Mouse (Mus musculus) T-cell, adult 2 months (primary cell): ENCODE measurements around the gene Brd1.
A peak's percentile ranks its signal among the peaks of the same experiment; 100 is the strongest.
"Not testable (repeated sequence)": the region's sequence is repeated elsewhere in the genome, so short reads cannot be mapped to it uniquely, and the experiment has no call there.

Experiments used
- DNase-seq: peaks from one replicate; pipeline ENCODE4 v3.0.0; 2022; ENCODE audit warnings: low spot score

Gene Brd1

DNA sequence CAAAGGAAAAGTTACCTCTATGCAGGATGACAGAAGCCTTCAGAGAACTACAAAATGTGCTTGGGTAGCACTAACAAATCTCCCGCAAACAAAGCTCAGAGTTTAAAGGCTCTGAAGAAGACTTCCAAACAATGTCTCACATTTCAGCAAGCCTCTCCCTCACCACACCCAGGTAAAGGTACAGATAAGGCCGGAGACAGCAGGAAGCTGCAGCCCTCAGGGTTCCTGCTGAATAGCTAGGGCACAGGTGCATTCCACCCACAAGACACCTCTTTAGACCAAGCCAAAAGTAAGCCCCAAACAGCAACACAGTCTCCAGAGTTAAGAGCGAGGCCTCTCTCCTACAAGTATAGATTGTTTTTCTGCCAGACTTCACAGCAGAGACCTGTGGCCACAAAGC, 3.3 kb downstream of the Brd1 start:
- DNase-seq: no peak

DNA sequence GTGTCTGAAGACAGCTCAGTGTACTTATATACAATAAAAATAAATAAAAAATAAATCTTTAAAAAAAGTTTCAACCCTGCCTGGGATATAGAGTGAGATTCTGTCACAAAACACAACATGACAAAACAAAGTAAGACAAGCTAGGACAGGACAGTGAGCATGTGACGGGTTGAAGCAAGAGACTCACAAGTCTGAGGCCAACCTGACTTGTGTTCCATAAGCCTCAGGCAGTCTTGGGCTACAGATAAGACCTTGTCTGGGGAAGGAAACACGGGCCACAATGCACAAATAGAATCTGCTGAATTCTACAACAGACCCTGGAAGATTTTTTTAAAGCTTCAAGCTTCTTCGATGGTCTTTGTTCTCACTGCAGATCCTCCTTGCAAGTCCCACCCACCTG, 6.8 kb downstream of the Brd1 start:
- DNase-seq: no peak

DNA sequence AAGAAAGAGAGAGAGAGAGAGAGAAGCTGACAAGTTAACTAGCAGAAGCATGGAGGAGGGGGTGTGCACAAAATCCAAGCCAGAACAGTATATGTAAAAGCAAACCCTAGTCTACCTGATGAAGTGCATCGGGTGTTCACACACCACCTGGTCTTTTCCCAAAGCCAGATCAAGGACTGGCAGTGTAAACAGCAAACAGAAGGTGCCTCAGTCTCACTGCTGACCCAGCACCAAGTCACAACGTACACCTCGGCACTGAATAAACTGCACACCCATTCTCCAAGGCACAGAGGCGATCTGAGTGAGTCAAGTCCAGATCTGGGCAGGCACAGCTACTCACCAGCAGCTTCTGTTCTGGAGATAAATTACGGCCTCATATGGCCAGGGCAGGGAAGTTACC, 9.0 kb downstream of the Brd1 start:
- no peak for DNase-seq

DNA sequence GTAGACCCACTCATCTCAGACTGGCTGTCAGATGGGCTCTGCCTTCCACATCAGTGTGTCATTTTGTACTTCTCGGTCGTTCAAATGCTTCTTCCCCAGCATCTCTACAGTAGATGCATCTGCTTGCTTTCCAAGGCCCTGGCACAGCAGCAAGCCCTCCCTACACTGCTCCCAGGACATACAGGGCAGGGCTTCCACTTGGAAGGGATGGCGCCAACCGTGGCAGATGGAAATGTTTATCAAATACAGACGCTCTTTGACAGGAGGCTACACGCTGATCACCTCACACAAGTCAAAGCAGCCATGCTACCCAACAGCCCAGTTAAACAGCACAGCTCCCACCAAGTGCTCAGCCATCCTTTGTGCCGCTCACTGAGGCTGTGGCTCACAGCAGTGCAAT, 9.7 kb downstream of the Brd1 start:
- no peak for DNase-seq

DNA sequence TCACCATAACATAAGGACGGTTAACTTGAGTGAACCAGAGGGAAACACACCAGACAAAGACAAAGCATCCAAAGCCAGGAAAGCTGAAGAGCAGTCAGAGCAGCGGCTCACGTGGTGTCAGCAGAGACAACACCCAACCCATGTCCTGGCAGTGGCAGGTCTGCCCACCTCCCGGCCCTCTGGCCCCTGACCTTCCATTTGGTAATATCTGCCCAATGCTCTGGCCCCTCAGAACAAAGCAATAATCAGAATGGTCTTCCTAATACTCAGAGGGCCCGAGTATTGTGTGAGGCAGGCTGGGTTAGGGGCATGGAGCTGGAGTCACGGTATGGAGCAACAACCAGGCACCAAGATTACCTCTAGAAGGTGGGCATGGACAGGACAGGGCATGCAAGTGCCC, 10.8 kb downstream of the Brd1 start:
- no peak for DNase-seq

DNA sequence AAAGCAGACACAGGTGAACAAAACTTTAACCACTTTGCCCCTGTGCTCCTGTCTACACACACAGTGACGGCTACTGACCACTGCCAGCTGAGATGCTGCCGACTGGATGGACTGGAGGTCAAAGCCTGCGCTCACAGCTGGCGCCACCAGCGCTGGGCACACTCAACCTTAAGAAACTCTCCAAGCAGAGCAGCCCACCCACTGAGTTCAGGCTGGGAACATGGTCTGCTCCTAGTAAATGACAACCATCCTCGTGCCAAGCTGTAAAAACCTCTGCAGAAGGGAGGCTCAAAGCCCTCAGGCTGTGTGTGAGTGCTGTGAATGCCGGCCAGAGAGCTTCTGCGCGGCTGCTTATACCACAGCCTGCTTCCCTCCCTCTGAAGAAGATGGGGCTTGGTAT, 16.8 kb downstream of the Brd1 start:
- DNase-seq: no peak

DNA sequence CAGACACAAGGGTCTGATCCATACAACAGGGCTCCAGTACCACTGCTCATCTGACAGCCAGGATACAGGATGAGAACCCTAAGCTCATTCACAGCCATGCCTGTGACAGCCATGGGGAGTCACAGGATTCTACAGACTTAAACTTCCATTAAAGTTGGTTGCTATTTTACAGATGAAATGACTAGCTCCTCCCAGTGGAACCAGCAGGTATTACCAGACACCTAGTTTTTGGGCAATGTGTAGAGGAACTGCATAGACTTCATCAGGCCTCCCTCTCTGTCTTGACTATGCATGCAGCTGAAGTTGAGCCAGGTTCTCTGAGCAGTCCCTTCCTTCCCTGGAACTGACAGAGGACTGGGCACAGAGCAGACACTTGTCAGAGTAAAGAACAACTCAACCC, 17.7 kb downstream of the Brd1 start:
- peak; percentile 20 for DNase-seq

DNA sequence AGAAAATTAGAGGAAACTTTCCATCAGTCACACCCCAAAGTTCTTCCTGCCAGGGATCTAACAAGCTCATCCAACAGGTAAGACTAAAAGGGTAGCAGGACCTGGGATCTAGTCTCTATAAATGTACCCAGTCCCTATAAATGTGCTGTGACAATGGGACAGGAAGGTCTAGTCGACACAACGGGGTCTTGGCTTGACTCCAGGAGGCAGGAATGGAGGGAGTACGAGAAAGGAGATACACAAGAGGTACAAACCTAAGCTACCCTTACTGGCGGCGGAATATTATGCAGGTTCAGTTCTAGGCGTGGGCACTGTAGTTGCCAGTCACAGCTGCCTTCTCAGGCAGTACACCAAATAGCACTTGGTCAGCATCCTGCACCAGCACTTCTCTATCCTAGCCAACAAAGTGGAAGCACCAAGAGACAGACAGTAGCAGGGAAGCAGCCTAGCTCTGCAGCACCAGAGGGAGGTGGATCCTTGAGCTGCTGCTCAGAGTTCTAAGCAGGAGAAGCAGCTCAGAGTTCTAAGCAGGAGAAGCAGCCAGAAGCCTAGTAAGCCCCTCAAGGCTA, 19.9 kb downstream of the Brd1 start:
- DNase-seq: no peak

DNA sequence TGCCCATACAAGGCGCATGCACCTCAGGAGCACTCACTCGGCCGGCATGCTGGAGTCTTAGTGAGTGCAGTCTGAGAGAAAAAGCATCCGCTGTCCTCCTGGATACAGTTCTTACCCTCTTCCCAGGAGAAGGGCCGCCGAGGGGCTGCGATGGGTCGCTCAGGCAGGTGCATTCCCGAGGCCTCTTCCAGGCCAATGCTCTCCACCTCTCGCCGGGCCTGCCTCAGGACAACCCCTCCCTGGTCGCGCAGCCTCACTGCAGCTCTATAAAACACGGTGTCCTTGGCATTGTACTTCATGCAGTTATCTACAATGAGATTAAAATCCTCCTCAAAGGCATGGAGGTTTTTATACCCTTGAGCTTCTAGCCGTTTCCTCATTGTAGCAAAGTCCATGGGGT, 21.5 kb downstream of the Brd1 start:
- DNase-seq: no peak

DNA sequence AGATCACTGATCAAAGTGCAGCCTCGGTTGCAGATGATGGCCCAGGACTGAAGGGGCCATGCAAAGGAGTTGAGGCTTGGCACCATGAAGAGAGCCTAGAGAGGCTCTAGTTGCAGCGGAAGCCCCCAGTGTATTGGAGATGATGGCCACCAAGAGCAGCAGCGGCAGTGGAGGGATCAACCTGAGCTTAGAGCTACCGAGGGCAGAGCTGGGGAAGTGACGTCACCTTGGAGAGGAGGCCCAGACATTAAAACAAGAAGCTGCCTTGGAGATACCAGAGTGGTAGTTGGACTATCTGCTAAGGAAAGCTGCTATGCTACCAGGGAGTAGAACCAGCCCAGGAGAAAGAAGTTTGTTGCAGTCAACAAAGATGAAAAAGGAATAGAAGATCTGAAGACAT, 24.2 kb downstream of the Brd1 start:
- no peak for DNase-seq

DNA sequence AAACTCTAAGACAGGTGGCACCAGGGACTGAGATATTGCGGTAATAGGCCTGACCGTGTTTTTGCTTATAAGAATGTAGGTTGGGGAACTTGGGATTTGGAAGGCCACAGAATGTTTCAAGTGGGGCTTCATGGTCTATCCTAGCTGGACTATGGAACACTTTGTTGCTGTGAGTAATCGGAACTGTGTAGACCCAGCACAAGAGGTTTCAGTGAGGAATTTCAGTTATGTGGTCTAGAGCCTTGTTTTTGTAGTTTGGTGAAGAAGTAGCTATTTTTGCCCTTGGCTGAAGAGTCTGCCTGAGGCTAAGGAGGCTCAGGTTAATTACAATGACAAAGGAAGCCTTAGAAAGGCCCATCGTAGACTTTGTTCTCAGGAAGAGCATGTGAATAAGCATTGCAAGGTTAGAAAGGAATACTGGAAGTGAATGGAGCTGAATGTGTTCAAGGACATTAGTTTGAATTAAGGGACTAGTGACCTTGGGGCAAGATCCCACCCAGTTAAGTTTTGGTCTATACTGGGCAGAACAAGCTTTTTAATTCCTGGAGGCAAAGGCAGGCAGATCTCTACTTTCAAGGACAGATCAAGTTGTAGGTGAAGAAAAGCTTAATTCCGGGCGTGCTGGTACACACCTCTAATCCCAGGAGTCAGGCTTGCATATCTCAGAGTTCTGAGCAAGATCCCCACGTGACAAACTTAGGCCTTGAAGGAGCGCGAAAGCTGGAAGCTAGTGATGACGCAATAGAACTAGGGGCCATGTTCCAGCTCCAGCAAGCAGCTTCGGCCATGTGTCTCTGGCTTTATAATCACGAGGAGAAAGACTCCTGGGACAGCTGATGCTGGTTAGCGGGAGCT, 25.1 kb downstream of the Brd1 start:
- no peak for DNase-seq

DNA sequence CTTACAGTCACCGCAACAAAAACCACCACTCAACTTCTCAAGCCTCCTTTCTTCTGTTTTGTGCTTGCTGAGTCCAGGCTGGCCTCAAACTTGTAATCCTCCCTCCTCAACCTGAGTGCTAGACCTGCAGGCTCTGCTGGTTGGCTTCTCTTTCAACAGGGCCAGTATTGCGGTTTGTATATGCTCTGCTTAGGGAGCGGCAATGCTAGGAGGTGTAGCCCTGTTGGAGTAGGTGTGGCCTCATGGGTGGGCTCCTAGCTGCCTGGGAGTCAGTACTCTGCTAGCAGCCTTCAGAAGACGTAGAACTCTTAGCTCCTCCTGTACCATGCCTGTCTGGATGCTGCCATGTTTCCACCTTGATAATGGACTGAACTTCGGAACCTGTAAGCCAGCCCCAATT, 25.8 kb downstream of the Brd1 start:
- DNase-seq: no peak

DNA sequence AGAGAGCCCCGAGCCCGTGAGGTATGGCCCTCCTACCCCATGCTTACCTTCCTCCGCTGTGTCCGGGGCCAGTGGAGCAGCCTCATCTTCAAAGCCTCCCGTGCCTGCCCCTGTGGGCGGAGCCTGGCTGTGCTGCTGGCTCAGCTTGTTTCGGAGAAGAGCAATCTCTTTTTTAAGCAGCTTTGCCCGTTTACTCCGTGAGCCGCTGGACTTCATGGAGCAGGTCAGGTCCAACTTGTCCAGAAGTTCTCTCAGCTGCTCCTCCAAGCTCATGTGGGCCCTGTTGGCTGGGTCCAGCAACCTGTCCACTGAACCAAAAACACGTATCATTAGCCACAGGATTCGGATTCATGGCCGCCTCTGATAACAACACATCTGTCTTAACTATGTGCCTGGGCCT, 27.0 kb downstream of the Brd1 start:
- DNase-seq: not testable (repeated sequence)

DNA sequence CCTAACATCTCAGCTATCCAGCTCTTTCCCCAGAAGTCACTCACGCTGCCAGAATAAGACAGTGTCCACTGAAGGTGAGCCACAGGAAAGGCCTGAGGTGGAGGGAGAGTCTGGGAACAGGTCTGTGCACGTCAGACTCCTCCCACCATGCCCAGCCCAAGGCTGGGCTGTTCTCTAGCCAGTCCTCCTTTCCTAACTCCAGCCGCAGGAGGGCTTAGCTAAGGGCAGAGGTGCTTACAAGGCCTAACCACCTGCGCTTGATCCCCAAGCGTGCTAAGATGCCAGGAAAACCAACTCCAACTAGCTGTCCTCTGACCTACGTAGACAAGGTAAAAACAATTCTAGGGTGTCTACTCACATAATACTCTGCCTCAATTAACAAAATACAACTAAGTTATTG, 27.7 kb downstream of the Brd1 start:
- DNase-seq: no peak

DNA sequence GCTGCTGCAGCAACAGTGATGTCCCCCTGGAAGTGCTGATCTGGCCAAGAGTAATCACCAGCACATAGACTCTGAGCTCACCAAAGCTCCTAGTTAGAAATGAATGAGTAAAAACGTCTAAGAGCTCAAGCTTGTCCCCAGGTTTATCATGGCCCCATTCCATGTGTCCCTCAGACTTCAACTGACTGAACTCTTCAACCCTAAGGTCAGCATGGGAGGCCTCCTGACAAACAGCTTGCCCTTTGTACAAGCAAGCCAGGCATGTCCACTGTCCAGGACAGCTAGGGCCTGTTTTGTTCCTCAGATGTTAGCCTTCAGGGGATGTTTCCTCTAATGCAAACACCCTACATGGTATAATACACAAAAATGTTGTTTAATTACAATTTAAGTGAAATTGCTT, 29.7 kb downstream of the Brd1 start:
- DNase-seq: no peak

DNA sequence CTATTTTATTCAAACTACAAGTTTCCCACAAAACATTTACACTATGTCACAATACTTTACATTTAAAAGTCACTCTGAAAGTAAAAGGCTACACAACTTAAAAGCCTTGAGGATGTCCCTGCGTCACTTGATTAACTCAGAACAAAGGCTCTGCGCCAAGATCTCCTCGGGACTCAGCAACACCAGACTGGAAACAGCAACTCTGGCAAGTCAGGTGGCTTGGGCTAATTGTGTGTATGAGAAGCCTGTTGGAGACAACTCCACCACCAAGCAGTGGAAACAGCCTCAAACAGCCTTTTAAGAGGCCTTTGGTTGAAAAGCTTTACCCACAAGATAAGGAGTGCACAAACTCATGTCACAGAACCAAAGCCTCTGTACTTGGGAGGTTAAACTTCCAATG, 31.5 kb downstream of the Brd1 start:
- no peak for DNase-seq

DNA sequence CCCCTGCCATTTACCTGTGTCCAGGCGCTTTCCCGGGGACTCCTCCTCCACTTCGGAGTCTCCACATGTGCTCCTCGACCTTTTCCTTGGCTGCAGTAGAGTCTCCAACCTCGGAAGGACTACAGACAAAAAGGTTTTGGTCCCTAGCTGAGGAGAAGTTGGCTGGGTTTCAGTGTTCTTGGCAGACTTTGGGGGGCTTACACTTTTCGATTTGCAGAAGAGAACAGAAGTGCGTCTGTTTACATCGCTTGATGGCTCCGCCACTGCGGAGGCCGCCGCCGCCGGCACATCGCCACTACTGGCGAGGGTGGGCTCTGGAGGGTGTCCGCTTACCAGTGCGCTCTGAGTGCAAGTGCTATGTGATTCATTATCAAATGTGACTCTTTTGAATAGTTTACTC, 33.3 kb downstream of the Brd1 start:
- no peak for DNase-seq

DNA sequence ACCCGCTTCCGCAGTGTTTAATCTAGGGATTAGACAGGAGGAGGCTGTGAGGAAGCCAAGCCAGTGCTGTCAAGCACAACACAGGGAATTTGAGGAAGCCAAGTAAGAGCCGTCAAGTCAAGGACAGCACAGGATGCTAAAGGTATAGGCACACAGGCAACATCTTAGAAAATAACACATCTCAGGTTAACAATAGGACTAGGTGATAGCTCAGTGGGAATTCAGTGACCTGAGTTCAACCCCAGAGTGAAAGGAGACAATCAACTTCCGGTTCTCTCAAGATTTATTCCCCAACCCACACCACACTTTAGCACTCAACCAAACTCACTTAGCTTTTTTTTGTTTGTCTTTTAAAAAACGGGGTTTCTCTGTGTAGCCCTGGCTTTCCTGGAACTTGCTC, 34.5 kb downstream of the Brd1 start:
- no peak for DNase-seq

DNA sequence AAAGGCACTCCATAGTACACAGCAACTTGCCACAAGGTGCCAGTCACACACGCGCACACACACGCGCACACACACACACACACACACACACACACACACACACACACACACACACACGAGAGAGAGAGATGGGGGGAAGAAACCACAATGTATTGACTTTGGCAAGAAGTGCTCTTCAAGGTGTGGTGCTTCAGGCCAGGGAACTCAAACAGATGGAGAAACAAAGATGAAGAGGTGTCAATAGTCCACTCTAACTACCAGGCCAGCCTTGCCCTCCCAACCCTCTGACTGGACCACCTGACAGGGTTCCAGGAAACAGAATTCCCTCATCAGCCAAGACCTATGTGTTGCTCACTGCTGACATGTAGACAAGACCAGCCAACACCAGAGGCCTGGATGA, 36.4 kb downstream of the Brd1 start:
- no peak for DNase-seq

DNA sequence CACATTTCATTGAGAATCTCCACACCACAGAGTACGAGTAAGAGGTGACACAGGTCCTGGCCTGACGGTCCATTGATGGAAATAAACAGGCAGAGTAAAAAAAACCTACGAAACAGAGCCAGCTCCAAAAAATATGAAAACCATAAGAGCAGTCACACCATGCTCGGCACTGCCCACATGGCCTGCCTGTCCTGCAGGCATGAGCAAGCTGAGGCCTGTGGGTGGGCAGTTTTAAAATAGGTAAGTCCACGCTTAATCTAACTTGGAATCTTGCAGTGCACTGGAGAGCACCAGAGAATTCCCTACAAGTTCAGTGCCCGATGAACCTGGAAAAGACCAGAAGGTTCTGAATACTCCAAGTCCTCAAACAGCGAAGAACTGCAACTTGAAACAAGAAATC, 38.0 kb downstream of the Brd1 start:
- DNase-seq: no peak

DNA sequence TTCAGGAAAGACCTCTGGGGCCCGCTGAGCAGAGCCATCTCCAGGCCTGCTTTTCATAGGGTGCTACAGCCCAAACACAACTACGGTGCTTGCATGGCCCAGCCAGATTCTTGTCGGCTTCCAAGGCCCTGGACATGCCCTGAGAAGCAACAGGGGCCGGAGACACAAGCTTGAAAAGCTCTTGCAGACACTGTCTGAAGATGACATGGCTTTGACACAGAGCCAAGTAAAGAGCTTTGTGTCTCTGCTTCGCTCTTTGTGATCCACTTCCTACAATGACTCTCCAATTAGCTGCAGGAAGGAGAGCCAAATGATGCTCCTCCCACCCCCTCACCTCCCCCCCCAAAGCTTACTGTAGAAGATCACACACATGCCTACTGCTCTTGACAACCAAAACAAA, 40.0 kb downstream of the Brd1 start:
- no peak for DNase-seq

DNA sequence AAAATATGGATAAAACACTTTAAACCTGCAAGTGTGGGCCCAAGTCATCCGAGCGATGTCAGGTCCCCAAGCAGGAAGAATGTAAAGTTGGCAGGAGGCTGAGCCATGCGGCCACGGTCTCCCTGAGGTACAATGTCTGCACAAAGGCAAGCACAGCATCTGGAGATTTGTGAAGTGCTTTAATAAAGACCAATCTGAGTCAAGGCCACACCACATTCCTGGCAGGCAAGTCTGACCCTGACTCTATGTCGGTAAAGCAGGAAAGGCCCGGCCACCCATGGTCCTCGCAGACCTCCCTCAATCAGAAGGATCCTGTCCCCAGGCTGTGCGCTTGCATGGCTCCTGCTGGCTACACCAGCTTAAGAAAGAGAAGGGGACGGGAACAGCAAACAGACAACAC, 41.3 kb downstream of the Brd1 start:
- no peak for DNase-seq

DNA sequence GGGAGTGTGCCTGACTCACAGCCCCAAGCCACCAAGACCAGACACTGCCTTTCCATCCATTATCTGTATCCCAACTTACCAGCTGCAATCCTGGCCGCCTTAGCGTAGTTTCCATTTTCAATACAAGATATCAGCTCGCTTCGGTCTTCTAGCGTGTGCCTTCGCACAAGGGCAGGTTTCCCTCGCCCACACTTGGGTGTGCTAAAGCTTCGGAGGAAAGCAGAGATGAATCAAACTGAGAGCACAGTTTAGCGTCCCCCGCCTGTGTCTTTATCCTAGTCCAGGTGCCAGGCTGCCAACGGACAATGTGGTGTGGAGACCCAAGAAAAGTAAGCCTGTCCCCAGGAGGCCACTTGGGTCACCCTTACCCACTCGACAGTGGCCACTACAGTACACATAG, 42.9 kb downstream of the Brd1 start:
- DNase-seq: no peak

DNA sequence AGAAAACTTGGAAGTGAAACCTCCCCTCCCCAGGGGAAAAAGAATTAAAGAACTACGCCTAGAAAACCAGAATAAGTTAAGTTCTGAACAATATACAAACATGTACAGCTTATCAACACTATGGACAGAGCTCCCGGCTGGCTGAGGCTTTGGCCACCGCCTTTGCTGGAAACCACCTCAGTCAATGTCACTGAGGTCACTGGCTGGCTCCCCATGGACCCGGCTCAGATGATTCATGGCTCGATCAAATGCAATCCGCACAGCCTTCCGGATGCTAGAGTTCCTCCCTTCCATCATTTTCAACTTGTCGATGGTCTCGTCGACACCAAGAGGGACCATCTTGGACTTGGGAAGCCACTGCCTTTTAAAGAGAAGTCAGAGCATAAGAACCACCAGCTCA, 45.9 kb downstream of the Brd1 start:
- no peak for DNase-seq
